Mouse (Mus musculus) E14TG2a.4 (cell line): Measurements from ENCODE around the gene Casc3.

Experiments used
- H3K27me3 ChIP-seq: 2 replicates; pipeline ENCODE4 v1.6.1; 2014; ENCODE audit warnings: low read length, control low read depth; ENCODE audit not compliant: insufficient read depth
- H3K36me3 ChIP-seq: 2 replicates; pipeline ENCODE4 v1.6.1; 2014; ENCODE audit warnings: low read length, control low read depth; ENCODE audit not compliant: insufficient read depth
- H3K4me1 ChIP-seq: replicated peaks from 2 replicates; pipeline ENCODE4 v1.6.1; 2014; ENCODE audit warnings: low read depth, low read length, control low read depth
- H3K4me3 ChIP-seq: replicated peaks from 2 replicates; pipeline ENCODE4 v1.5.1; 2014; ENCODE audit warnings: mild to moderate bottlenecking, low read length
- H3K9me3 ChIP-seq: 2 replicates; pipeline ENCODE4 v1.6.1; 2014; ENCODE audit warnings: low read length, control low read depth
- CTCF ChIP-seq: conservative IDR thresholded peaks from 2 replicates; pipeline ENCODE4 v1.5.1; 2014; ENCODE audit warnings: low read length
- NANOG ChIP-seq: IDR thresholded peaks from 2 replicates; pipeline ENCODE4 v1.6.1; 2014; ENCODE audit warnings: borderline replicate concordance, low read length, mixed read lengths
- POU5F1 ChIP-seq: IDR thresholded peaks from 2 replicates; pipeline ENCODE4 v1.6.1; 2014; ENCODE audit warnings: low read length, borderline replicate concordance

Gene Casc3

DNA sequence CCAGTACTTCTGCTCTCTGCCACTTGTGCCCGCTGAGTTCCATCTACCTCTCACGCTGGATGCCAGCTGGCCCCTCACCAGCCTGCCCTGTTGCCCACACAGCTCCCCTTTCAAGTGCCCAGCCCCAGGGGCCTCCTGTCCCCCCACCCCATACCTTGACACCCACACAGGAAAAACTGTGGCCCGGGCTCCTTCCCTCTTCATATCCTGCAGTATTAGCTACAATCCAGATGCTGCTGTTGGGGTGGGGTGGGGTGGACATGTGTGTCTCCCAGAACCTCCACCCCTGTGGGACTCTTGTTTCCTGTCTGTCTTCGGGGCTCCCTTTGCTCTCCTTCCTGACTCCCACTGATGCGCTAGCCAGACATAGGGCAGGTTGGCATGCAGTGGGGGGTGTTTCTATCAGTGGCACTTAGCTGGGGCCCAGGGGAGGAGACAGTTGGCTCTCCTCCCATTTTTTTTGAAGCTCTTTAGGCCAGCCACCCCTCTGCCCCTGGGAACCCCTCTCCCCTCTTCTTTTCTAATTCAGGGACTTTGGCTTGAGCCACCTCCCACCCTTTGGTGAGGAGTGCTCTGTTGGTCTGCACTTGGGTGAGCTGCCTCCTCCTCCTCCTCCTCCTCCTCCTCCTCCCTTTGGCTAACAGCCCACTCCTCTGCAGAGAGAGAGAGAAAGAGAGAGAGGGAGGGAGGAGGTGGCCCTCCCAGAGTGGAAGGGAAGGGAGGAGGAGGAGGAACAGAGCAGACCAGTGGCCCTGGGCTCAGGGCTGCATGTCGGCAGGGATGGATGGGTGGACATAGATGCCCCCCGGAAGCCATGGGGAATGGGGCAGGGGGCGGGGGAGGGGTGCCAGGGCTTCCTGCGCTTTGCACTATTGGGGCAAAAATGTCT, 39.0 kb upstream of the Casc3 start:
- Histone ChIP-seq H3K9me3 (peaks cover 2% of the 10 kb centered on the region; the same call in 1 of the 2 replicates), H3K4me1 (peaks cover 89% of the 10 kb centered on the region), H3K4me3 (no peak overlapping the region), H3K27me3 (peaks cover 5% of the 10 kb centered on the region; the same call in 1 of the 2 replicates), H3K36me3 (peaks cover 30% of the 10 kb centered on the region)
- no peak for TF ChIP-seq CTCF

DNA sequence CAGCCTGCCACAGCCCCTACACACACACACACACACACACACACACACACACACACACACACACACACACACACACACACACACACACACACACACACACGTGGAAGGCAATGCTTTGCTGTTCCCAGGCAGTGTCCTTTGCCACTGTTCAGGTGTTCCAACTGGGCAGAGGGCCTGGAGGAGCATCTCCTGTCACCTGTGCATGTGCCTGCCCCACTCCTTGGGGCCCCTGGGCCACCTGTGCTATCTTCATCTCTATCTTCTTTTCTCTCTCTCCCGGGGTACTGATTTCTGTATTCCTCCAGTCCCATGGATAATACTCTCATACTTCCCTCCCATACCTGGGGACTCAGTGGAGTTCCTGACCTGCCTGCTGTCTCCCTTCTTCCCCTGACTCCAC, 38.4 kb upstream of the Casc3 start:
- no peak for TF ChIP-seq NANOG
- no peak for TF ChIP-seq POU5F1
- no peak for TF ChIP-seq CTCF
- peaks cover 96% of the 10 kb centered on the region for H3K4me1 ChIP-seq
- H3K4me3 ChIP-seq, result no peak overlapping the region
- no peaks in the 10 kb centered on the region for H3K9me3 ChIP-seq
- H3K36me3 ChIP-seq, result peaks cover 35% of the 10 kb centered on the region
- peaks cover 5% of the 10 kb centered on the region; the same call in 1 of the 2 replicates for H3K27me3 ChIP-seq

DNA sequence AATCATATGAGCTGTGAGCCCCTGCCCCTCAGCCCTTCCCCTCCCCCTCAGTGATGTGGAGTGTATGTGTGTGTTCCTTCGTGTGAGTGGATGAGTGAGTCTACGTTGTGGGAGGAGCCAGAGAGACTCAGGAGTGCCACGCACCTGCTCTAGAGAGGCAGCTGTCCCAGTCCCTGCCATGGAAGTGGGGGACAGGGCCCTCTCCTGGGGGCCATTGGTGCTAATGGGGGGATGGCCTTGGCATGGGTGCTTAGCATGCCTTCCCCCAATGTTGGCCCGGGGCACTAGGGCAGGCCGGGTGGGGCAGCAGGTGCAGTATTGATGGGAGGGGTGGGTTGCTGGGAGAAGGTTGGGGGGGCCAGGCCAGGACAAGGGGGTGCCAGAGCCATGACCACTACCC, 37.9 kb upstream of the Casc3 start:
- Histone ChIP-seq H3K27me3 (peaks cover 5% of the 10 kb centered on the region; the same call in 1 of the 2 replicates), H3K9me3 (no peaks in the 10 kb centered on the region), H3K4me1 (peaks cover 94% of the 10 kb centered on the region), H3K36me3 (peaks cover 40% of the 10 kb centered on the region), H3K4me3 (peak overlapping the region; percentile 39; the same call in 1 of the 2 replicates)
- no peak for TF ChIP-seq NANOG
- TF ChIP-seq POU5F1, result no peak
- no peak for TF ChIP-seq CTCF

DNA sequence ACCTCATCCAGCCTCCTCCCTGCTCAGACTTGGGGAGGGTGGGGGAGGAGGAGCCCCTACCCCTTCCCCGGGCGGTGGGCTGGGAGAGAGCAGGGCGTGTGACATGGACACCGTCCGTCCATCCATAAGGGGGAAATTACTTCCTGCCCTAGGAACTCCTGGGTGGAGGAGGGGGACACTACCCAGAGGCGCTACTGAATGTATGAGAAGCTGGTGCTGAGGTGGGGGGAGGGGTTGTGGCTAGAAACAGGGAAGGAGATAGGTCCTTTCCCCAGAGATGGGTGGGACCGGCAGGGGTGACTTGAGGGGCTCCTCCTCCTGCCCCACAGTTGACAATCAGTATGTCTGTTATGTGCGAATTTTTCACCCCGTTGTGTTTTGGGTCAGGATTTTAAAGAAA, 37.4 kb upstream of the Casc3 start:
- Histone ChIP-seq H3K4me3 (peak overlapping the region; percentile 39; the same call in 1 of the 2 replicates), H3K4me1 (peaks cover 90% of the 10 kb centered on the region), H3K9me3 (no peaks in the 10 kb centered on the region), H3K36me3 (peaks cover 44% of the 10 kb centered on the region), H3K27me3 (peaks cover 8% of the 10 kb centered on the region; the same call in 1 of the 2 replicates)
- TF ChIP-seq CTCF (no peak), POU5F1 (no peak), NANOG (no peak)

DNA sequence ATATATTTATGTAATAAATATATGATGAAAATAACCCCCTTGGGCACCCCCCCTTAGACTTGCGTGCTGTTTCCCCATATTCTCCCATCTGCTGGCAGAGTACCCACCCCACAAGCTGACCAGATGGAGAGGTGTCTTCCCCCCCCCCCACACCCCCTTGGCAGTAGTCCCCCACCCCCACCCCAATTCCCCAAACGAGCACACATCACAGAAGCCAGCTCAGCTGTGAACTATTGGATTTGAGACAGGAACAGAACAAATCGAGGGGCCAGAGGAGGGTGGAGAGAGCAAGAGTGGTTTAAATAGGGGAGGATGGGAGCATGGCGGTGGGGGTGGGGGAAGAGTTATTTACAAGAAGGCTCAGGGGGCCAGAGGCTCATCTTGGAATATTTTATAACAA, 37.0 kb upstream of the Casc3 start:
- Histone ChIP-seq H3K9me3 (no peaks in the 10 kb centered on the region), H3K27me3 (peaks cover 12% of the 10 kb centered on the region), H3K4me1 (peaks cover 88% of the 10 kb centered on the region), H3K4me3 (peak overlapping the region; percentile 45), H3K36me3 (peaks cover 46% of the 10 kb centered on the region)
- TF ChIP-seq CTCF (no peak), NANOG (no peak), POU5F1 (no peak)

DNA sequence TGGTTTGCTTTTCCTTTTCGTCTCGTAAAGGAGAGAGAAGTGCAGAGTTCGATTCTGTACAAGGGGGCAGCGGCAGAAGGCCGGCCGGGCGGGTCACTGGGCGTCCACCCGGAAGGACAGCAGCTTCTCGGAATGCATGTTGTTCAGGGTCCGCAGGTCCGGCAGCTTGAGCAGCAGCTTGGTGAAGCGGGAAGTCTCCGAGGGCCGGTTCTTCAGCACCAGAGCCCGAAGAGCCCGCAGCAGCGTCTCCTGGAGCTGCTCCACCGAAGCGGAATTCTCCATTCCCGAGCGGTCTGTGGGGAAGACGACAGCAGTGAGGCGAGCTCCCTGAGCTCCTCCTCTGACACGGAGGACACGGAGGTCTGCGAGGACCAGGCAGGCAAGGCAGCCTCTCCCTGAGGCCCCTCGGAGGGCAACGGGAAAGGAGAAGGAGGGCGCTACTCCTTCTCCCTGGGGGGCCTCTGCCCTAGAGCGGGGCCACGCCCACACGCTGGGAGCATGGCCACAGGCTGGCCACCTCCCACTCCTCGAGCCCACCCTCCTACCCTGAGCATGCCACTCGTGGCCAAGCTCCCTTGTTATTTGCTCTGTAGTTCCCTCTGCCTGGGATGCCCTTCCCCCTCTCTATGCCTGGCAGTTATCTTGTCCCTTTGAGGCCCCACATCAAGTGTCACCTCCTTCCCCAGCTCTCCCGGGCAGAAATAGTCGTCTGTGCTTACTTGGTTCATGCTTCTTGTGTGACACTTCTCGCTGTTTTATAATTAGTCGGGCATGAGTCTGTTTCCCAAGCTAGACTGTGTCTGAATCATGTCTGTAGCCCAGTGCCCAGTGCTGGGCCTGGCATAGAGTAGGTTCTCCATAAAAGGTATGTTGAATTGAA, 36.3 kb upstream of the Casc3 start:
- Histone ChIP-seq H3K4me3 (peak overlapping the region; percentile 45), H3K27me3 (peaks cover 18% of the 10 kb centered on the region), H3K36me3 (peaks cover 49% of the 10 kb centered on the region), H3K4me1 (peaks cover 88% of the 10 kb centered on the region), H3K9me3 (no peaks in the 10 kb centered on the region)
- no peak for TF ChIP-seq CTCF
- no peak for TF ChIP-seq POU5F1
- TF ChIP-seq NANOG, result no peak

DNA sequence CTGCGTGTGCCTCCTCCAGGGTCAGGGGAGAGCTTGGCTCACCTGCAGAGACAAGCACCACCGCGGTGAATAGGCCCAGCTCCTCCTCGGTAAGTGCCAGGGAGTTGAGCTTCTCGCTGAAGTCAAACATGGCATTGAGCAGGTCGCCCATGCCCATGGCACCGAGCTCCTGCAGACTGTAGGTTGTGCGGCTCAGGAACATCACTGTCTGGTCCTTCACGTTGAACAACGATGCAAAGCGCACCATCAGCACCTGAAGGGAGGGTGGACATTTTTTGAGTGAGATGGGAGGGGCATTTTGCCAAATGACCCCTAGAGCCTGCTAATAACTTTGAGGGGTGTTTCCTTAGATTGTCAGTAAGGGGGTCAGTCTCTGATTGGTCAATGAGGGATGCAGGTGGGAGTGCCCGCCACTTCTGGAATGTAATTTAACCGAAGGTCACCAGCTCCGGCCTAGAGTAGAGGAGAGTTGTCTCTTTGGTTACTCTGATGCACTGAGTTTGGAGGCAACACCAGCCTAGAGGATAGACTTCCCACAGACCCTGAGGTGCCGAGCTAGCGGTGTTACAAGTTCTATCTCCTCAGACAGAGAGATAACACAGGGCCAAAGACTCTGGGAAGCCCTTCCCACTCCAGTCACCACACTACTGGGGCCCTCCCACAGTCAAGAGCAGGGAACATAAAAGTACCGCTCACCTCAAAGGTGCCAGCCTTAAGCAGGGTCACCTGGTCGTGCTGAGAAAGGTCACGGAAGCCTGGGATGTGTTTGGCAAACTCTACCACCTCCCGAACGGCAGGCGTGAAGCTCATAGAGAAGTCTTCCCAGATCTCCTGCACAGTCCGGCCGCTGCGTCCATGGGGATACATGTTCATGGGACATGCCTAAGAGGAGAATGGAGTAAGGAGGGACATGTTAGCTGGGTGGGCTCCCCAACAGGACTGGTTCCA, 35.4 kb upstream of the Casc3 start:
- no peak overlapping the region for H3K4me3 ChIP-seq
- H3K36me3 ChIP-seq, result peaks cover 49% of the 10 kb centered on the region
- H3K9me3 ChIP-seq, result no peaks in the 10 kb centered on the region
- peaks cover 24% of the 10 kb centered on the region for H3K27me3 ChIP-seq
- TF ChIP-seq POU5F1 (no peak), CTCF (no peak), NANOG (no peak)
- H3K4me1 ChIP-seq, result peaks cover 86% of the 10 kb centered on the region
